Mouse (Mus musculus) embryonic facial prominence, embryonic 13.5 days (tissue): ENCODE results near the gene Dnajc9. TPM values are rescaled to one million over a fixed set of nuclear protein-coding genes. Genes with fewer than 3 reads are reported as not detected.
A peak's percentile ranks its signal among the peaks of the same experiment; 100 is the strongest.

Source experiments
- ATAC-seq: fragments of 200-750 bp; cut with Nextera tagmentation; 2 replicates; pipeline ENCODE4 v1.8.0; 2017; ENCODE audit warnings: low read depth; ENCODE audit not compliant: insufficient number of reproducible peaks, insufficient read depth, low FRiP score, low TSS enrichment
- H3K27ac ChIP-seq: fragments of 300-500 bp; sonication (generic); 2 replicates; pipeline ENCODE4 v1.5.1; 2015; ENCODE audit warnings: moderate library complexity, mild to moderate bottlenecking, inconsistent platforms
- H3K27me3 ChIP-seq: fragments of 300-500 bp; sonication (generic); 2 replicates; pipeline ENCODE4 v1.6.1; 2015; ENCODE audit warnings: mild to moderate bottlenecking, inconsistent platforms
- H3K36me3 ChIP-seq: fragments of 300-500 bp; sonication (generic); 2 replicates; pipeline ENCODE4 v1.6.1; 2015; ENCODE audit warnings: mild to moderate bottlenecking, inconsistent platforms
- H3K4me1 ChIP-seq: fragments of 300-500 bp; sonication (generic); 2 replicates; pipeline ENCODE4 v1.6.1; 2015; ENCODE audit warnings: inconsistent platforms
- H3K4me2 ChIP-seq: fragments of 300-500 bp; sonication (generic); 2 replicates; pipeline ENCODE4 v1.6.1; 2015; ENCODE audit warnings: moderate library complexity, mild to moderate bottlenecking, inconsistent platforms
- H3K4me3 ChIP-seq: fragments of 300-500 bp; sonication (generic); 2 replicates; pipeline ENCODE4 v1.5.1; 2015; ENCODE audit warnings: mild to moderate bottlenecking, inconsistent platforms
- H3K9ac ChIP-seq: fragments of 300-500 bp; sonication (generic); 2 replicates; pipeline ENCODE4 v1.6.1; 2015; ENCODE audit warnings: mild to moderate bottlenecking, inconsistent platforms
- H3K9me3 ChIP-seq: fragments of 300-500 bp; sonication (generic); 2 replicates; pipeline ENCODE4 v1.6.1; 2016; ENCODE audit warnings: inconsistent platforms
- WGBS: fragments of 180-500 bp; shearing (Covaris S2); methylation state at CpG from one replicate; pipeline ENCODE4 v1.1.7; 2015; ENCODE audit warnings: mixed read lengths; 5-methylcytosine and 5-hydroxymethylcytosine counted together
- polyA plus RNA-seq: library from polyadenylated mRNA; unstranded; fragments of >200 nt; fragmentation: Nextera tagmentation; extraction: Ambion mirVana; gene quantifications from 2 replicates; pipeline ENCODE4 v1.2.1, GENCODE M21; 2015

Dnajc9 gene
- polyA plus RNA-seq, 1 experiment from 2014 or later, result 239 TPM

DNA sequence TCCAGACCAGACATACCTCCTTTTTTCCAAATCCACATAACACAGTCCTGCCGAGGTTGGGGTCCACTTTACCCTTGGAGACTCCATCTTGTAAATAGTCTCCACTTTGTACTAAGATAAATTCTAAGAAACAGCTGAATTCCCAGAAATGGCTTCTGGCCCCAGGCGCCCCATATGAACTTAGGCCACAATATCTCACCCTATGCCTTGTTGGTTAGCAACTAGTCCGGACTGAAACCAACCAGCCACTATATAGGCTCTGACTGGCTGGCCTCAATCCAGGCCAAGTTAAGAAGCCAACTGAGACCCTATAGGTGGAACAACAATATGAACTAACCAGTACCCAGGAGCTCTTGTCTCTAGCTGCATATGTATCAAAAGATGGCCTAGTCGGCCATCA is 3.6 kb upstream of the Dnajc9 start:
- Histone ChIP-seq H3K27ac (no peak overlapping the region), H3K9ac (no peak overlapping the region), H3K9me3 (no peaks in the 10 kb centered on the region), H3K36me3 (peaks cover 22% of the 10 kb centered on the region), H3K4me1 (peaks cover 17% of the 10 kb centered on the region), H3K27me3 (no peaks in the 10 kb centered on the region), H3K4me3 (no peak overlapping the region), H3K4me2 (peak overlapping the region; percentile 59)
- WGBS, result 81% methylated on average over 4 of the region's 4 CpGs
- no peak for ATAC-seq

DNA sequence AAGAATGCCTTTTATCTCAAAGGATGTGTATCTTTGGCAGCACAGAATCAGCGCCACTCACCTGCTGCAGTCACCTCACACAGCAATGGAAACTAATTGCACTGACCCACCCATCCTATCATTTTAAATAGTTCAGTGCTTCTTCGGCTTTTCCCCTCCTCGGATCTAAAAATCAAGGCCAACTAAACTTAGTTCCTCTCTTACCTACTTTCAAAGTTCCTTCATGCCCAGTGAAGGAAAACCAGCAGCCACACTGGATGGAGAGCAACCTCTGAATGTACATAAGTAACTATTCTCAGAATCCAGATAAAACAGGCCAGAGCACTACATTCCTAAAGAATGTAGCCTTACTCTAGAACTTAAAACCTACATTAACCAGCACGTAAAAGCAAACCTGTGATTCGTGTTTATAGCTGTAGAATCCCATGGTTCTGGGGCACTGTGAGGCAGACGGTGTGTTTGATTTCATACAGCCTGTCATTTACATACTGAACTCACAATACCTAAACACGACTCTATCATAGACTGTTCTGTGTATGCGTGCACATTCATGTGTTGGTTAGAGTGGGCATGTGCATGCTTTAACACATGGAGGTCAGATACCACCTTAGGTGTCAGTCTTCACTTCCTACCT is 853 bp upstream of the Dnajc9 start:
- H3K36me3 ChIP-seq, result peaks cover 36% of the 10 kb centered on the region
- H3K4me1 ChIP-seq, result peaks cover 34% of the 10 kb centered on the region
- peak overlapping the region; percentile 90 for H3K9ac ChIP-seq
- ATAC-seq, result no peak
- peak overlapping the region; percentile 85 for H3K4me3 ChIP-seq
- H3K27me3 ChIP-seq, result no peaks in the 10 kb centered on the region
- WGBS, result 87% methylated on average over 8 of the region's 8 CpGs
- H3K4me2 ChIP-seq, result peak overlapping the region; percentile 80
- no peaks in the 10 kb centered on the region for H3K9me3 ChIP-seq
- H3K27ac ChIP-seq, result peak overlapping the region; percentile 90; the same call in 1 of the 2 replicates

DNA sequence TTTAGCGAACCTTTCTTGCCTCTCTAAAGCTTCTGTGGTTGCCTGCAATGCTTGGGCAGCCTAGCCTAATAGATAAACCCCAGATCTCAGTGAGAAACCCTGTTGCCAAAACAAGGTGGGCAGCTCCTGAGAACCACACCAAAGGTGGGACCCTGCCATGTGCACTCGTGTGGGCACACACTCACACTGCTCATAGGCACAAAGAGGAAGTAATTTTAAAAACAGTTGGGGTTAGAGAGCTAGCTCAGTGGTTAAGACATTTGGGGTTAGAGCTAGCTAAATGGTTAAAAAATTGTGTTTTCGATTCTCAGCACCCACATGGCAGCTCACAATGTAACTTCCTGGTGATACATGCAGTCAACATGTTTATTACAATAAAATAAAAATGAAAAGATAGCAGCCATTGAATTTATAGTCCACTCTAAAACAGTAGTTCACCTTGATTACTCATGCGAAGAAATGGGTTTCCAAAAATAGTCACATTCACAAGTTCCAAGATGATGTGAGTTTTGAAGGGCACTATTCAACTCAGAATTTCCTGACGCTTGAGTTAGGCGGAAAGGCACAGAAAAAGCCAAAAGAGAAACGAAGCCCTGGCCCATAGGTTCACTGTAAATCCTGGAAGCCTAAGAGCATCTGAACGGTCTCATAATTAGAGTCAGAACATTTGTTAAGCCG is 8.8 kb downstream of the Dnajc9 start:
- ATAC-seq, result no peak
- H3K4me3 ChIP-seq, result no peak overlapping the region
- 85% methylated on average over 9 of the region's 9 CpGs for WGBS
- no peak overlapping the region for H3K9ac ChIP-seq
- no peaks in the 10 kb centered on the region for H3K9me3 ChIP-seq
- H3K4me2 ChIP-seq, result no peak overlapping the region
- H3K36me3 ChIP-seq, result peaks cover 69% of the 10 kb centered on the region
- no peaks in the 10 kb centered on the region for H3K27me3 ChIP-seq
- H3K27ac ChIP-seq, result no peak overlapping the region
- no peaks in the 10 kb centered on the region for H3K4me1 ChIP-seq

DNA sequence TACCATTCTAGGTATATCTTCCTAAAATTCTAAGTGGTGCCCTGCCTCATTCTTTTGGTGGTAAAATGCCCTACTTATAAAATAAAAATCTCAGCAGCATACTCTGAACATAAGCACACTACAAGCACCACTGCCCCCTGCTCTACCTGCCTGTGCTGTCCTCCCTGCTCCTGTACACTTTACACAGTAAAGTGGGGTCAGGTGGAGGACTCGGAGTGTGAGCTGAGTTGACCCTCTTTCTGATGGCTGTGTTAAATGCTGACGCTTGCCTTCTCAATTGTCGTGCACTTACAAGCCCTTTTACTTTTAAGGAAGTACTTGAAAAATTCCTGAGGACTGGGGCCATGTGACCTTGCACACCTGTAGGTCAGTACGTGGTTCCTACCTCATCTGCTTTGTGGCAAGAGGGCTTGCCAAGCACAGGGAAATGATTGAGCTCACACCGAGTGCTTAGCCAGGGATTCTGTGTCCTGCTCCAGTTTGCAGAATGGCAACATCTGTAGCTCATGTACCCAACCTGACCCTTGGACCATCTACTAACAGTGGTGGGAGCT is 9.5 kb downstream of the Dnajc9 start:
- no peak for ATAC-seq
- H3K36me3 ChIP-seq, result peaks cover 74% of the 10 kb centered on the region
- 88% methylated on average over 5 of the region's 5 CpGs for WGBS
- H3K9me3 ChIP-seq, result no peaks in the 10 kb centered on the region
- H3K9ac ChIP-seq, result no peak overlapping the region
- H3K4me2 ChIP-seq, result no peak overlapping the region
- no peaks in the 10 kb centered on the region for H3K27me3 ChIP-seq
- H3K4me3 ChIP-seq, result no peak overlapping the region
- no peaks in the 10 kb centered on the region for H3K4me1 ChIP-seq
- no peak overlapping the region for H3K27ac ChIP-seq

DNA sequence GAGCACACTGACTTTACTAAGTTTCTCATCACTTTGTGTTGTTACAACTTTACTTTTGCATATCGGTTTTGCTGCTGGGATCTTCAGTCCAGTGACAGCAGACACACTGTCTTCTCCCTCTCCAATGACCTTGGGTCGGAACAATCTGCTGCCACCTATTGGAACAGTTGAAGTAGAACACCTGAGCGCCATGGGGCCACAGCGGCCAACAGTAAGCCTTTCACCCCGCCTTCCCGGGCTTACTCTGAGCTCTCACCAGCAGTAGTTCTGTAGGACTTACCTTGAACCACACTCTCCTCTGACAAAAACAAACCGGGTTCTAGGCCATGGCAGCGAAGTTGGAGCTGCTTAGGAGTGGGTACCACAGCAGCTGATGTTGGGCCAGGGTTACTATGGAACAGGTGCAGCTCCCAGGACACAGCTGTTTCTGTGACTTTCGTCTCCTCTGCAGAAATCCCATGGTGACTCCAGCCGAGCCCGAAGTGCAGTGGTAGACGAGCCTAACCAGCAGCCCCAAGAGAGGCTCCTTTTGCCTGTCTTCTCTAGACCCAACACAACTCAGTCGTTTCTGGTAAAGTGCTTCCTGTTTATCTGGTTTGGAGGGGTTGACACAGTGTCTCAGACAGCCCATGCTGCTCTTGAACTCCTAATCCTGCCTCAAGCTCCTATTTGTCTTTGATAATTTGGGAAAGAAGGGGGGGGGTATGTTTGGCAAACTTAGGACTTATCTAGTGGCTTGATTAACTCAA is 10.2 kb downstream of the Dnajc9 start:
- no peak overlapping the region for H3K4me2 ChIP-seq
- no peak for ATAC-seq
- no peaks in the 10 kb centered on the region for H3K4me1 ChIP-seq
- no peak overlapping the region for H3K9ac ChIP-seq
- no peaks in the 10 kb centered on the region for H3K27me3 ChIP-seq
- H3K4me3 ChIP-seq, result no peak overlapping the region
- no peaks in the 10 kb centered on the region for H3K9me3 ChIP-seq
- 39% methylated on average over 13 of the region's 13 CpGs for WGBS
- peaks cover 73% of the 10 kb centered on the region for H3K36me3 ChIP-seq
- no peak overlapping the region for H3K27ac ChIP-seq

DNA sequence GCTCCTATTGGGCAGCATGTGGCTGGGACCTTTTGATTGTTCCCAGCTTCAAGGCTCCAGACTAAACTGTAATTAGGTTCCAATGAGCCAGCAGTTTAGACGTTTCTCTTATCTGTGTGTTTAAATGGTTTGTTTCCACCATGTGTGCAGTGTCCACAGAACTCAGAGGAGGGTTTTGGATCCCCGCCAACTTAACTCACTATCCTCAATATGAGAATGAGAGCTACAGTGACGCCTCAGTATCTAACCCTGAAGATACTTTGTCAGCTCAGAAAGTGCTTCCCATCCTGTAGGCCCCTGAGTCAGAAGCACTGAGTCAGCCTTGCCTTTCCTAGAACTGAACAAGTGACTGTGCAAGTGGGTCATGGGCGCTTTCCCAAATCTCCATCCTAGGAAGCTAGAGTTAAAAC is 11.6 kb downstream of the Dnajc9 start:
- H3K27ac ChIP-seq, result no peak overlapping the region
- no peaks in the 10 kb centered on the region for H3K4me1 ChIP-seq
- H3K4me3 ChIP-seq, result no peak overlapping the region
- WGBS, result 78% methylated on average over 4 of the region's 4 CpGs
- no peak overlapping the region for H3K9ac ChIP-seq
- H3K4me2 ChIP-seq, result no peak overlapping the region
- no peaks in the 10 kb centered on the region for H3K9me3 ChIP-seq
- H3K27me3 ChIP-seq, result no peaks in the 10 kb centered on the region
- ATAC-seq, result no peak
- peaks cover 75% of the 10 kb centered on the region for H3K36me3 ChIP-seq

DNA sequence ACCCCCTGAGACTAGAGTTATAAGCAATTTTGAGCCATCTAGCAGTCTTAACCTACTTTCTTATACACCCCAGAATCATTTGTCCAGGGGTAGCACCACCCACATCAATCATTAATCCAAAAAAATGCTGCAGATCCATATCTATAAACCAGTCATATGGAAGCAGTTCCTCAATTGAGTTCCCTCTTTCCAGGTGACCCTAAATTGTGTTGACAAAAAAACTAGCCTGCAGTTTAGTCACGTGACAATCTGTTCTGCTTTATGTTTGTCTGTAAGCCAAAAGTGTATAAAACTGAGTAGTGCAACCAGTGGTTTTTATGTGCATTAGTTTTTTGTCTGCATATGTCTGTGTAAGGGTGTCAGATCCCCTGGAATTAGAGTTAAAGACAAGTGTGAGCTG is 16.9 kb downstream of the Dnajc9 start:
- Histone ChIP-seq H3K9me3 (no peaks in the 10 kb centered on the region), H3K27ac (no peak overlapping the region), H3K4me2 (no peak overlapping the region), H3K4me1 (no peaks in the 10 kb centered on the region), H3K27me3 (no peaks in the 10 kb centered on the region), H3K9ac (no peak overlapping the region), H3K36me3 (peaks cover 77% of the 10 kb centered on the region), H3K4me3 (no peak overlapping the region)
- no peak for ATAC-seq
- 82% methylated on average over 1 of the region's 1 CpGs for WGBS

DNA sequence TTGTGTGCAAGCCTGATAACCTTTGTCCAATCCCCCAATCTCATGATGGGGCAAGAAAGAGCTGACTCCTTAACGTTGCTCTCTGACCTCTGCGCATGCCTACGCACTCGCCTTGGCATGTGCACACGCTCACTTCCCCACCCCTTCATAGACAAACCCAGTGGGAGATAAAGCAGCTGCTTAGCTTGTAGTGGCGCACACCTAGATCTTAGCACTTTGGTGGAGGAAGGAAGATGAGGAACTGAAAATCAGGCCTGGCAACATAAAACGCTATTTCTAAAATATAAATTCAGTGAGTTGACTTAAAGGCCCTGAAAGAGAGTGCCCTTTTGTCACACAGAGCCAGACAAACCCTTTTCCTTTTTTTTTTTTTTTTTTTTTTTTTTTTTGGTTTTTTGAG is 17.9 kb downstream of the Dnajc9 start:
- Histone ChIP-seq H3K9me3 (no peaks in the 10 kb centered on the region), H3K4me1 (no peaks in the 10 kb centered on the region), H3K27me3 (no peaks in the 10 kb centered on the region), H3K4me3 (no peak overlapping the region), H3K4me2 (no peak overlapping the region), H3K9ac (no peak overlapping the region), H3K36me3 (peaks cover 76% of the 10 kb centered on the region), H3K27ac (no peak overlapping the region)
- 87% methylated on average over 7 of the region's 7 CpGs for WGBS
- no peak for ATAC-seq

DNA sequence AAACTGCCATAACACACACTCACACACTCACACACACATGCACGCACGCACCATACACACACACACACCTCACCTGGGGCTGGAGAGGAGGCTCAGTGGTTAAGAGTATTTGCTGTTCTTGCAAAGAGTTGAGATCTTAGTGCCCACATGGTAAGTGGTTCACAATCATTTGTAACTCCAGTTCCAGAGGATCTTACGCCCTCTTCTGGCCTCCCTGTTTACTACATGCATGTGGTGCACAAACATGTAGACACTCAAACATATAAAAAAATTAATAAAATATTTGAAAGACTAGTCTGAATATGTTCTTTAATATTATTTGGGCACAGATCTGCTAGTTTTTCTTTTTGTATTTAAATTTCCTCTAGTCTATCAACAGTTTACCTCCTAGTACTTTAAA is 20.4 kb downstream of the Dnajc9 start:
- Histone ChIP-seq H3K4me1 (no peaks in the 10 kb centered on the region), H3K27ac (no peak overlapping the region), H3K4me3 (no peak overlapping the region), H3K9ac (no peak overlapping the region), H3K27me3 (no peaks in the 10 kb centered on the region), H3K9me3 (no peaks in the 10 kb centered on the region), H3K36me3 (peaks cover 76% of the 10 kb centered on the region), H3K4me2 (no peak overlapping the region)
- no peak for ATAC-seq
- WGBS, result 93% methylated on average over 3 of the region's 3 CpGs

DNA sequence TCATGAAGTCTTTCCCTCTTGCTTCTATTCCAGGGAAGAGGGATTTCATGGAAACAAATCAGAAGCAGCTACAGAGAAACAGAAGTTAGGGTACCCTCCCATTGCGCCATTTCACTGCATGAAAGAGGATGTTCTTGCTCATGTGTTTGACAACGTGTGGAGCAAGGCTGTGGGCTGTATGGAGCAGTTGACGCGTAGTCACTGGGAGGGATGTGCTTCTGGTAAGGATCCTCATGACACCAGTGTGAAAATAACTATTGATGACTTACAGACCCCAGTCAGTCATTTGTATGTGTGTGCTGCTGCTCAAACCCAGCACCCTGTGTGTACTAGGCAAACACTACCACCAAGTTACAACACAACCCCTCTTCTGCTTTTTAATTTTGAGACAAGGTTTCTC is 25.5 kb downstream of the Dnajc9 start:
- ATAC-seq, result no peak
- no peaks in the 10 kb centered on the region for H3K9me3 ChIP-seq
- H3K36me3 ChIP-seq, result peaks cover 78% of the 10 kb centered on the region
- H3K4me1 ChIP-seq, result no peaks in the 10 kb centered on the region
- no peak overlapping the region for H3K9ac ChIP-seq
- H3K27me3 ChIP-seq, result no peaks in the 10 kb centered on the region
- WGBS, result 96% methylated on average over 4 of the region's 4 CpGs
- no peak overlapping the region for H3K27ac ChIP-seq
- H3K4me3 ChIP-seq, result no peak overlapping the region
- H3K4me2 ChIP-seq, result no peak overlapping the region

DNA sequence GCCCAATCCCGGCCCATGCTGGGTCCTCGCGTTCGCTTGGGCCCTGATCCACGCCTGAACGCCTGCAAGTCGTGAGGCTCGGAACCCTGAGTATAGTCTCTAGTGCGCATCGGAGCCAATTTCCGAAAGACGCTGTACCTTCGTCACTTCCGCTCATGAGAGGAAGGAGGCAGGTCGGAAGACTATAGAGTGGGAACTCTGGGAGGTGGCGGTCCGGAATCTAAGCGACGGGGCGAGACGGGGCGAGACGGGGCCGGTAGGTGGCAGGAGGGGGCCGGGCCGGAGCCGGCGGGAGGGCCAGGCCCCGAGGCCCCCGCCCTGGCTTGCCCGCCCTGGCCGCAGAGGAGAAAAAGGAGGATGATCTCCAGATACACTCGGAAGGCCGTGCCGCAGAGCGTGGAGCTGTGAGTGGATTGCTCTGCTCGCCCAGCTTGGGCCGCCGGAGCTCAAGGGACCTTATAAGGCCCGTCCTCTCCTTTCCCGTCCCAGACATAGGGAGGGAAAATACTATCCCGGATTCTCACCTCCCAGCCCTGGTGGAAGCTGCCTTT is 40.6 kb downstream of the Dnajc9 start, which contains the start of the genes Ecd and Fam149b:
Gene Ecd (minus strand): TSS at position 131 of the 551 bp plus-strand sequence.
Gene Fam149b (plus strand): TSS at position 172 of the 551 bp plus-strand sequence.
- no peaks in the 10 kb centered on the region for H3K27me3 ChIP-seq
- H3K4me3 ChIP-seq, result peak within 1 kb of the TSS; percentile 80
- peaks cover 8% of the 10 kb centered on the region; the same call in 1 of the 2 replicates for H3K4me1 ChIP-seq
- under 1% methylated on average over 42 of the region's 42 CpGs for WGBS
- ATAC-seq, result peak; percentile 97
- H3K36me3 ChIP-seq, result peaks cover 39% of the 10 kb centered on the region
- peak within 1 kb of the TSS; percentile 70 for H3K4me2 ChIP-seq
- H3K27ac ChIP-seq, result peak within 1 kb of the TSS; percentile 91
- H3K9ac ChIP-seq, result peak within 1 kb of the TSS; percentile 97
- no peaks in the 10 kb centered on the region for H3K9me3 ChIP-seq
